Mouse (Mus musculus) midbrain, postnatal 0 days (tissue): ENCODE measurements around the gene Slc2a6. TPM values are rescaled to one million over a fixed set of nuclear protein-coding genes. Genes with fewer than 3 reads are reported as not detected.

Source experiments
- ATAC-seq: fragments of 200-750 bp; cut with Nextera tagmentation; 2 replicates; pipeline ENCODE4 v1.8.0; 2017; ENCODE audit warnings: moderate number of reproducible peaks, mild to moderate bottlenecking, moderate TSS enrichment, moderate library complexity; ENCODE audit not compliant: low FRiP score
- DNase-seq: peaks from one replicate; pipeline ENCODE4 v3.0.0-alpha.2; 2015; ENCODE audit warnings: low spot score
- H3K27ac ChIP-seq: fragments of 300-500 bp; sonication (generic); 2 replicates; pipeline ENCODE4 v1.5.1; 2014; ENCODE audit warnings: low read depth, mild to moderate bottlenecking, low read length, mixed read lengths
- H3K27me3 ChIP-seq: fragments of 300-500 bp; sonication (generic); 2 replicates; pipeline ENCODE4 v1.6.1; 2014; ENCODE audit warnings: low read length, control low read depth, mixed read lengths; ENCODE audit not compliant: insufficient read depth
- H3K36me3 ChIP-seq: fragments of 300-500 bp; sonication (generic); 2 replicates; pipeline ENCODE4 v1.6.1; 2014; ENCODE audit warnings: low read length, control low read depth, mixed read lengths; ENCODE audit not compliant: insufficient read depth
- H3K4me1 ChIP-seq: fragments of 300-500 bp; sonication (generic); 2 replicates; pipeline ENCODE4 v1.6.1; 2014; ENCODE audit warnings: mild to moderate bottlenecking, control low read depth, antibody characterized with exemption, low read length, mixed read lengths; ENCODE audit not compliant: insufficient read depth
- H3K4me2 ChIP-seq: fragments of 300-500 bp; sonication (generic); 2 replicates; pipeline ENCODE4 v1.6.1; 2014; ENCODE audit warnings: low read depth, mild to moderate bottlenecking, low read length, mixed read lengths; ENCODE audit not compliant: poor library complexity, severe bottlenecking
- H3K4me3 ChIP-seq: fragments of 300-500 bp; sonication (generic); 2 replicates; pipeline ENCODE4 v1.5.1; 2014; ENCODE audit warnings: low read depth, mild to moderate bottlenecking, low read length, moderate library complexity
- H3K9ac ChIP-seq: fragments of 300-500 bp; sonication (generic); replicated peaks from 2 replicates; pipeline ENCODE4 v1.6.1; 2014; ENCODE audit warnings: mild to moderate bottlenecking, low read length, moderate library complexity, mixed read lengths; ENCODE audit not compliant: poor library complexity, severe bottlenecking
- H3K9me3 ChIP-seq: fragments of 300-500 bp; sonication (generic); 2 replicates; pipeline ENCODE4 v1.6.1; 2016; ENCODE audit warnings: low read length, control low read depth
- CTCF ChIP-seq: IDR thresholded peaks from 2 replicates; pipeline ENCODE4 v1.5.1; 2016; ENCODE audit warnings: antibody characterized with exemption, mild to moderate bottlenecking
- WGBS: fragments of 180-500 bp; shearing (Covaris S2); extraction: QIAGEN DNeasy Blood & Tissue Kit; methylation state at CpG from one replicate; pipeline ENCODE4 v1.1.7; 2014; 5-methylcytosine and 5-hydroxymethylcytosine counted together
- polyA plus RNA-seq: library from polyadenylated mRNA; unstranded; fragments of >200 nt; fragmentation: Nextera tagmentation; extraction: Ambion mirVana; gene quantifications from 2 replicates; pipeline ENCODE4 v1.2.1, GENCODE M21; 2015
- total RNA-seq: library from RNA; depleted of rRNA; stranded (reverse); fragments of >200 nt; gene quantifications from 2 replicates; pipeline ENCODE4 v1.2.3, GENCODE M21; 2014

The Slc2a6 gene
- total and polyA plus RNA-seq, 2 experiments from 2014 or later: 14.4 to 23.8 TPM

GRCm38 (mm10) chr2:27028437-27029015 is 728 bp upstream of the Slc2a6 start:
- no peaks in the 10 kb centered on the region for H3K27me3 ChIP-seq
- peak overlapping the region; percentile 62 for H3K9ac ChIP-seq
- DNase-seq (no peak), ATAC-seq (no peak)
- TF ChIP-seq CTCF: no peak
- H3K4me2 ChIP-seq: peak overlapping the region; percentile 64
- 0 out of 2 replicates have a peak, but pooled peaks cover 3% of the 10 kb centered on the region for H3K36me3 ChIP-seq
- H3K4me1 ChIP-seq: peaks cover 13% of the 10 kb centered on the region; the same call in 1 of the 2 replicates
- peak overlapping the region; percentile 68 for H3K27ac ChIP-seq
- 74% methylated on average over 4 of the region's 4 CpGs for WGBS
- H3K9me3 ChIP-seq: no peaks in the 10 kb centered on the region
- peak overlapping the region; percentile 42 for H3K4me3 ChIP-seq

GRCm38 (mm10) chr2:27026857-27027617 is 761 bp downstream of the Slc2a6 start:
- DNase-seq (no peak), ATAC-seq (0 out of 2 replicates have a peak, but pooled peaks have one; percentile 0)
- no peak for TF ChIP-seq CTCF
- Histone ChIP-seq H3K9ac (peak overlapping the region; percentile 62), H3K4me3 (peak overlapping the region; percentile 42), H3K36me3 (0 out of 2 replicates have a peak, but pooled peaks cover 3% of the 10 kb centered on the region), H3K27ac (peak overlapping the region; percentile 68), H3K27me3 (no peaks in the 10 kb centered on the region), H3K4me2 (peak overlapping the region; percentile 64), H3K9me3 (no peaks in the 10 kb centered on the region), H3K4me1 (peaks cover 13% of the 10 kb centered on the region; the same call in 1 of the 2 replicates)
- 71% methylated on average over 10 of the region's 10 CpGs for WGBS

GRCm38 (mm10) chr2:27026332-27026731 is 1.5 kb downstream of the Slc2a6 start:
- H3K27ac ChIP-seq: no peak overlapping the region
- no peak for DNase-seq
- H3K27me3 ChIP-seq: no peaks in the 10 kb centered on the region
- no peaks in the 10 kb centered on the region for H3K9me3 ChIP-seq
- no peak for ATAC-seq
- whole genome bisulfite sequencing: 94% methylated on average over 3 of the region's 3 CpGs
- no peak overlapping the region for H3K4me3 ChIP-seq
- peaks cover 13% of the 10 kb centered on the region; the same call in 1 of the 2 replicates for H3K4me1 ChIP-seq
- 0 out of 2 replicates have a peak, but pooled peaks cover 3% of the 10 kb centered on the region for H3K36me3 ChIP-seq
- no peak overlapping the region for H3K9ac ChIP-seq
- no peak for TF ChIP-seq CTCF
- H3K4me2 ChIP-seq: no peak overlapping the region

- 0 out of 2 replicates have a peak, but pooled peaks cover 3% of the 10 kb centered on the region for H3K36me3 ChIP-seq
- WGBS: 85% methylated on average over 3 of the region's 3 CpGs
These were observed 2.3 kb downstream of the Slc2a6 start for GRCm38 (mm10) chr2:27025545-27025944.

GRCm38 (mm10) chr2:27024136-27024535 is 3.7 kb downstream of the Slc2a6 start:
- Histone ChIP-seq H3K4me2 (no peak overlapping the region), H3K4me1 (peaks cover 13% of the 10 kb centered on the region; the same call in 1 of the 2 replicates), H3K4me3 (no peak overlapping the region), H3K27ac (no peak overlapping the region), H3K36me3 (0 out of 2 replicates have a peak, but pooled peaks cover 3% of the 10 kb centered on the region), H3K9me3 (no peaks in the 10 kb centered on the region), H3K9ac (no peak overlapping the region), H3K27me3 (no peaks in the 10 kb centered on the region)
- ATAC-seq (no peak), DNase-seq (no peak)
- 78% methylated on average over 14 of the region's 14 CpGs for WGBS
- TF ChIP-seq CTCF: no peak

More at GRCm38 (mm10) chr2:27025545-27025944, 2.3 kb downstream of the Slc2a6 start:
- DNase-seq: no peak
- no peak overlapping the region for H3K9ac ChIP-seq
- no peak overlapping the region for H3K4me2 ChIP-seq
- no peak for ATAC-seq
- H3K4me3 ChIP-seq: no peak overlapping the region
- no peak for TF ChIP-seq CTCF
- no peaks in the 10 kb centered on the region for H3K27me3 ChIP-seq
- H3K27ac ChIP-seq: no peak overlapping the region
- H3K4me1 ChIP-seq: peaks cover 13% of the 10 kb centered on the region; the same call in 1 of the 2 replicates
- H3K9me3 ChIP-seq: no peaks in the 10 kb centered on the region

GRCm38 (mm10) chr2:27022612-27023011 is 5.2 kb downstream of the Slc2a6 start:
- no peak overlapping the region for H3K27ac ChIP-seq
- no peak for DNase-seq
- H3K4me1 ChIP-seq: peaks cover 10% of the 10 kb centered on the region; the same call in 1 of the 2 replicates
- peaks cover 14% of the 10 kb centered on the region; the same call in 1 of the 2 replicates for H3K36me3 ChIP-seq
- H3K9ac ChIP-seq: no peak overlapping the region
- no peak overlapping the region for H3K4me2 ChIP-seq
- H3K4me3 ChIP-seq: no peak overlapping the region
- TF ChIP-seq CTCF: no peak
- no peaks in the 10 kb centered on the region for H3K9me3 ChIP-seq
- WGBS: 81% methylated on average over 6 of the region's 6 CpGs
- H3K27me3 ChIP-seq: no peaks in the 10 kb centered on the region
- no peak for ATAC-seq
